ENCODE assay signal across 18 mouse cellular contexts in the genomic region with DNA sequence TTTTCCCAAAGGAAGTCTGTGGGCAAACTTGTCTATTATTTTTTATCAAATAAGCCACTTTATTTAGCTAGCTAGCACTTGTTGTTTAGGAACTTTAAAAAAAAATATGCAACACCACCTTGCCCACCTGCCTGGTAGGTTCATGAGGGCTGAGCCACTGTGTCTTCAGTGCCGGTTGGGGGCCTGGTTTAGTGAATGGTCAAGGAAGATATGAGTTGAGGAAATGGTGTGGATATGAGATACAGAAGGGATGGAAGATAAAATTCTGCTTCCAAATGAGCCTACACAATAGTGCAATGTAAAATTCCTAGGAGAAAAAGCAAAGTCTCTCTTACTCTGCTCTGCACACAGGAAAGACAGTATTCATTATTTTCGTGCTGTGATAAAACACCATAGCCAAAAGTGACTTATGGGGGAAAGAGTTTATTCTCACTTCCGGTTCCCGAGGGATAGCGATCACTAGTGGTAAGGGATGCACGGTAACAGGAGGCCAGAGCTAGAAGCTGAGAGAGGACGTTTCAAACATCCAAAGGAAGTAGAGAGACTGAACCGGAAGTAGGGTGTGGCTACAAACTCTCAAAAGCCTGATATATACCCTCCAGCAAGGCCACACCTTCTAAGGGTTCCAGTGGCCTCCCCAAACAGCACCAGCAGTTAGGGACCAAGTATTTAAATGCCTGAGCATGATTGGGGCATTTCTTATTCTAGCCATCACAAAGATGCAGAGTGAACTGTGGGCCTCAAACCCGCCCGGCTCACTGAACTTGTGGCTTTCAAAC. TPM values are rescaled to one million over a fixed set of nuclear protein-coding genes. Genes with fewer than 3 reads are reported as not detected.
DNase-seq lines count a peak whose midpoint lies in the region; ATAC-seq lines count a peak whose summit lies in the region.
"Had no signal": no experiment of that assay in that cellular context is flagged by ENCODE, and none has a peak within 500 bp of the region (broad histone marks: within the 10 kb centered on the region; RNA-seq: fewer than 3 reads in every experiment).

No protein-coding gene starts in this region.

- ATAC-seq in heart, embryonic 12.5 days (ENCODE audit: insufficient number of reproducible peaks, low FRiP score) = peak; percentile 59; the same call in 1 of the 2 replicates
- ATAC-seq in embryonic facial prominence, embryonic 15.5 days (ENCODE audit: insufficient number of reproducible peaks, low FRiP score, low TSS enrichment, low read depth) = no peak
- ATAC-seq in liver, embryonic 13.5 days (ENCODE audit: low read depth) = peak; percentile 86
- no peak for ATAC-seq in midbrain, embryonic 15.5 days (replicated peaks)
- ATAC-seq: forebrain, embryonic 15.5 days; inflammation-experienced regulatory T-cells, adult 6 months; midbrain, embryonic 16.5 days had no signal

- H3K4me1 ChIP-seq in heart, embryonic 12.5 days (replicated peaks) = peaks cover 14% of the 10 kb centered on the region
- peaks cover 26% of the 10 kb centered on the region for H3K4me1 ChIP-seq in embryonic facial prominence, embryonic 15.5 days
- peaks cover 63% of the 10 kb centered on the region for H3K4me1 ChIP-seq in liver, embryonic 13.5 days (replicated peaks)
- 0 out of 2 replicates have a peak, but pooled peaks cover 10% of the 10 kb centered on the region for H3K4me1 ChIP-seq in hindbrain, embryonic 10.5 days (replicated peaks)
- no peaks in the 10 kb centered on the region for H3K4me1 ChIP-seq in midbrain, embryonic 15.5 days
- H3K4me1 ChIP-seq: embryonic facial prominence, embryonic 12.5 days; forebrain, embryonic 15.5 days; neural tube, embryonic 12.5 days had no signal

- H3K27me3 ChIP-seq in heart, embryonic 12.5 days (replicated peaks) = no peaks in the 10 kb centered on the region
- H3K27me3 ChIP-seq in embryonic facial prominence, embryonic 15.5 days = no peaks in the 10 kb centered on the region
- H3K27me3 ChIP-seq in liver, embryonic 13.5 days = no peaks in the 10 kb centered on the region
- H3K27me3 ChIP-seq in hindbrain, embryonic 10.5 days (ENCODE audit: insufficient read depth, poor library complexity, severe bottlenecking) = no peaks in the 10 kb centered on the region
- H3K27me3 ChIP-seq in midbrain, embryonic 15.5 days (replicated peaks) = no peaks in the 10 kb centered on the region
- H3K27me3 ChIP-seq: embryonic facial prominence, embryonic 12.5 days; forebrain, embryonic 15.5 days; kidney, embryonic 15.5 days; neural tube, embryonic 12.5 days had no signal

- no peak overlapping the region for H3K4me3 ChIP-seq in heart, embryonic 12.5 days
- no peak overlapping the region for H3K4me3 ChIP-seq in embryonic facial prominence, embryonic 15.5 days (replicated peaks)
- 0 out of 2 replicates have a peak overlapping the region, but pooled peaks have one; percentile 9 for H3K4me3 ChIP-seq in liver, embryonic 13.5 days (replicated peaks)
- H3K4me3 ChIP-seq in hindbrain, embryonic 10.5 days = no peak overlapping the region
- no peak overlapping the region for H3K4me3 ChIP-seq in midbrain, embryonic 15.5 days
- H3K4me3 ChIP-seq: embryonic facial prominence, embryonic 12.5 days; forebrain, embryonic 15.5 days; kidney, embryonic 15.5 days; layer of hippocampus, adult 2 months; left cerebral cortex, adult 2 months; neural tube, embryonic 12.5 days had no signal

- no peak overlapping the region for H3K4me2 ChIP-seq in heart, embryonic 12.5 days
- H3K4me2 ChIP-seq in embryonic facial prominence, embryonic 15.5 days (replicated peaks) = no peak overlapping the region
- peak overlapping the region; percentile 46 for H3K4me2 ChIP-seq in liver, embryonic 13.5 days
- H3K4me2 ChIP-seq in midbrain, embryonic 15.5 days = no peak overlapping the region
- H3K4me2 ChIP-seq: embryonic facial prominence, embryonic 12.5 days; forebrain, embryonic 15.5 days; kidney, embryonic 15.5 days; neural tube, embryonic 12.5 days had no signal

- no peaks in the 10 kb centered on the region for H3K36me3 ChIP-seq in heart, embryonic 12.5 days
- H3K36me3 ChIP-seq in embryonic facial prominence, embryonic 15.5 days = no peaks in the 10 kb centered on the region
- H3K36me3 ChIP-seq in liver, embryonic 13.5 days = no peaks in the 10 kb centered on the region
- H3K36me3 ChIP-seq in hindbrain, embryonic 10.5 days = no peaks in the 10 kb centered on the region
- no peaks in the 10 kb centered on the region for H3K36me3 ChIP-seq in midbrain, embryonic 15.5 days (replicated peaks)
- H3K36me3 ChIP-seq: embryonic facial prominence, embryonic 12.5 days; forebrain, embryonic 15.5 days; kidney, embryonic 15.5 days; neural tube, embryonic 12.5 days had no signal

- H3K9ac ChIP-seq in heart, embryonic 12.5 days = no peak overlapping the region
- no peak overlapping the region for H3K9ac ChIP-seq in embryonic facial prominence, embryonic 15.5 days
- no peak overlapping the region for H3K9ac ChIP-seq in liver, embryonic 13.5 days
- no peak overlapping the region for H3K9ac ChIP-seq in midbrain, embryonic 15.5 days
- H3K9ac ChIP-seq: embryonic facial prominence, embryonic 12.5 days; forebrain, embryonic 15.5 days; kidney, embryonic 15.5 days; neural tube, embryonic 12.5 days had no signal

- H3K9me3 ChIP-seq in heart, embryonic 12.5 days (replicated peaks) = no peaks in the 10 kb centered on the region
- H3K9me3 ChIP-seq in embryonic facial prominence, embryonic 15.5 days (replicated peaks) = no peaks in the 10 kb centered on the region
- H3K9me3 ChIP-seq in liver, embryonic 13.5 days (replicated peaks) = no peaks in the 10 kb centered on the region
- H3K9me3 ChIP-seq in hindbrain, embryonic 10.5 days = no peaks in the 10 kb centered on the region
- no peaks in the 10 kb centered on the region for H3K9me3 ChIP-seq in midbrain, embryonic 15.5 days
- H3K9me3 ChIP-seq: embryonic facial prominence, embryonic 12.5 days; forebrain, embryonic 15.5 days; kidney, embryonic 15.5 days; neural tube, embryonic 12.5 days had no signal

- 59% methylated on average over 10 of the region's 10 CpGs for WGBS in heart, embryonic 12.5 days
- WGBS in embryonic facial prominence, embryonic 15.5 days = 72% methylated on average over 10 of the region's 10 CpGs
- WGBS in liver, embryonic 13.5 days (ENCODE audit: insufficient replicate concordance) = 31% methylated on average over 10 of the region's 10 CpGs
- WGBS in hindbrain, embryonic 10.5 days = 88% methylated on average over 10 of the region's 10 CpGs
- 92% methylated on average over 10 of the region's 10 CpGs for WGBS in midbrain, embryonic 15.5 days

- intact Hi-C loops in heart, postnatal 10 days (cut with DNase I) = no loop called here

- peak overlapping the region; percentile 52; the same call in 1 of the 2 replicates for H3K27ac ChIP-seq in heart, embryonic 12.5 days (ENCODE audit: poor library complexity, severe bottlenecking)
- 0 out of 2 replicates have a peak overlapping the region, but pooled peaks have one; percentile 60 for H3K27ac ChIP-seq in embryonic facial prominence, embryonic 15.5 days (replicated peaks)
- H3K27ac ChIP-seq in liver, embryonic 13.5 days = peak overlapping the region; percentile 60
- no peak overlapping the region for H3K27ac ChIP-seq in hindbrain, embryonic 10.5 days
- H3K27ac ChIP-seq in midbrain, embryonic 15.5 days = no peak overlapping the region
- H3K27ac ChIP-seq: embryonic facial prominence, embryonic 12.5 days; forebrain, embryonic 15.5 days; layer of hippocampus, adult 2 months; left cerebral cortex, adult 2 months; neural tube, embryonic 12.5 days had no signal

- no peak for DNase-seq in heart, postnatal 10 days
- peak; percentile 27 for DNase-seq in ES-CJ7 (ENCODE audit: low read depth, low spot score)
- no peak for DNase-seq in liver, embryonic 13.5 days
- no peak for DNase-seq in neural tube, embryonic 10.5 days (ENCODE audit: extremely low spot score, low spot score)
- no peak for DNase-seq in hindbrain, embryonic 10.5 days (ENCODE audit: low spot score)
- DNase-seq: cerebellum, adult 11 months; lung, postnatal 4 days had no signal

RNA-seq across cellular contexts. Expression of gene Dlg1, which starts 53.7 kb away (rescaled TPM):
- polyA plus RNA-seq in heart, embryonic 12.5 days (2016; fragmentation: Nextera tagmentation; extraction: Ambion mirVana) = 21.9 and 24.4 TPM in 2 replicates
- 10 to 100 TPM; 39.5 to 41.6 TPM for total RNA-seq in heart, postnatal 10 days (2021)
- polyA plus RNA-seq in embryonic facial prominence, embryonic 15.5 days (2015; fragmentation: Nextera tagmentation; extraction: Ambion mirVana) = 30.8 and 32.1 TPM in 2 replicates
- 8.8 and 10.3 TPM in 2 replicates for polyA plus RNA-seq in liver, embryonic 13.5 days (2015; fragmentation: Nextera tagmentation; extraction: Ambion mirVana)
- 16.9 and 24.0 TPM in 2 replicates for polyA plus RNA-seq in hindbrain, embryonic 10.5 days (2016; fragmentation: Nextera tagmentation; extraction: Ambion mirVana)
- 13.2 and 13.3 TPM in 2 replicates for polyA plus RNA-seq in midbrain, embryonic 15.5 days (2015; fragmentation: Nextera tagmentation; extraction: Ambion mirVana)

Comparison
In these comparisons a context has a peak if more than half of its experiments do, and no peak if none do; other contexts are left out.
1. ATAC-seq: peak in heart, embryonic 12.5 days (single experiment) and liver, embryonic 13.5 days (single experiment); none in embryonic facial prominence, embryonic 15.5 days (single experiment) and midbrain, embryonic 15.5 days (single experiment).
2. H3K27ac ChIP-seq: peak in heart, embryonic 12.5 days (single experiment), embryonic facial prominence, embryonic 15.5 days (single experiment) and liver, embryonic 13.5 days (single experiment); none in hindbrain, embryonic 10.5 days (single experiment) and midbrain, embryonic 15.5 days (single experiment).